Mouse (Mus musculus) CH12.LX (cell line): ENCODE results near the gene Arhgap21. TPM values are rescaled to one million over a fixed set of nuclear protein-coding genes. Genes with fewer than 3 reads are reported as not detected.

Source experiments
- DNase-seq: peaks from one replicate; pipeline ENCODE4 v3.0.0-alpha.2; 2013; ENCODE audit errors: extremely low read depth
- H3K27ac ChIP-seq: 2 replicates; pipeline ENCODE4 v1.5.1; 2012; ENCODE audit warnings: low read depth, mild to moderate bottlenecking, control low read depth, moderate library complexity; ENCODE audit not compliant: insufficient read depth
- H3K27me3 ChIP-seq: replicated peaks from 2 replicates; pipeline ENCODE3; 2012; ENCODE audit warnings: inconsistent platforms
- H3K36me3 ChIP-seq, 2 experiments: replicated peaks in 1 of 2; 2 replicates each; pipeline versions ENCODE3 to v1.6.1; 2012; ENCODE audit warnings: inconsistent platforms in 1 of 2, low read length in 1 of 2, mild to moderate bottlenecking in 1 of 2, mixed read lengths in 1 of 2, moderate library complexity in 1 of 2; ENCODE audit not compliant: control insufficient read depth in 1 of 2, insufficient read depth in 1 of 2
- H3K4me1 ChIP-seq, 2 experiments: 2 replicates each; pipeline ENCODE4 v1.6.1; 2012; ENCODE audit warnings: inconsistent platforms in 1 of 2, moderate library complexity in 1 of 2; ENCODE audit not compliant: insufficient read depth in 2 of 2, control insufficient read depth in 1 of 2
- H3K4me2 ChIP-seq: 2 replicates; pipeline ENCODE4 v1.6.1; 2012; ENCODE audit warnings: low read depth, mild to moderate bottlenecking, control low read depth; ENCODE audit not compliant: poor library complexity, insufficient read depth, severe bottlenecking
- H3K4me3 ChIP-seq, 3 experiments: fragments of 150-350 bp in 1 of 3; sonication (generic) in 1 of 3; replicated peaks in 1 of 3; 2 replicates each; pipeline versions ENCODE3 to v1.5.1; 2011 to 2012; ENCODE audit warnings: low read depth in 2 of 3, low read length in 2 of 3, mild to moderate bottlenecking in 2 of 3, moderate library complexity in 2 of 3, control low read depth in 1 of 3, improper control_type of control experiment in 1 of 3, inconsistent platforms in 1 of 3, mixed read lengths in 1 of 3; ENCODE audit not compliant: poor library complexity in 1 of 3
- H3K79me2 ChIP-seq: replicated peaks from 2 replicates; pipeline ENCODE4 v1.6.1; 2012; ENCODE audit warnings: mild to moderate bottlenecking, moderate library complexity; ENCODE audit not compliant: control insufficient read depth, poor library complexity, insufficient read depth, severe bottlenecking; ENCODE audit errors: extremely low read depth
- H3K9ac ChIP-seq: 2 replicates; pipeline ENCODE4 v1.6.1; 2012; ENCODE audit warnings: low read depth, mild to moderate bottlenecking, control low read depth, moderate library complexity; ENCODE audit not compliant: insufficient read depth
- H3K9me3 ChIP-seq: replicated peaks from 2 replicates; pipeline ENCODE3; 2012; ENCODE audit warnings: low read length, inconsistent platforms, mixed read lengths
- CHD2 ChIP-seq: IDR thresholded peaks from 2 replicates; pipeline ENCODE4 v1.6.1; 2011; ENCODE audit warnings: low read length, improper control_type of control experiment
- CTCF ChIP-seq, 2 experiments: IDR thresholded peaks in 1 of 2; conservative IDR thresholded peaks in 1 of 2; 2 replicates each; pipeline ENCODE4 v1.5.1; 2011 to 2012; ENCODE audit warnings: low read depth in 2 of 2, low read length in 2 of 2, improper control_type of control experiment in 1 of 2, inconsistent platforms in 1 of 2, mild to moderate bottlenecking in 1 of 2, moderate library complexity in 1 of 2
- IRF4 ChIP-seq: IDR thresholded peaks from 2 replicates; pipeline ENCODE4 v1.6.1; 2014; ENCODE audit warnings: low read depth, mild to moderate bottlenecking, inconsistent platforms, low read length, improper control_type of control experiment
- JUN ChIP-seq: IDR thresholded peaks from 2 replicates; pipeline ENCODE4 v1.6.1; 2011; ENCODE audit warnings: low read depth, mild to moderate bottlenecking, low read length, improper control_type of control experiment, moderate library complexity; ENCODE audit not compliant: insufficient read depth
- MAFK ChIP-seq: IDR thresholded peaks from 2 replicates; pipeline ENCODE4 v1.6.1; 2011; ENCODE audit warnings: low read length, improper control_type of control experiment; ENCODE audit not compliant: insufficient replicate concordance
- MAX ChIP-seq: IDR thresholded peaks from 2 replicates; pipeline ENCODE4 v1.6.1; 2011; ENCODE audit warnings: low read length, improper control_type of control experiment
- NRF1 ChIP-seq: IDR thresholded peaks from 2 replicates; pipeline ENCODE4 v1.6.1; 2014; ENCODE audit warnings: low read depth, mild to moderate bottlenecking, inconsistent platforms, low read length, improper control_type of control experiment, moderate library complexity
- POLR2AphosphoS2 ChIP-seq: IDR thresholded peaks from 2 replicates; pipeline ENCODE4 v1.6.1; 2011; ENCODE audit warnings: low read depth, low read length, improper control_type of control experiment
- SIN3A ChIP-seq: IDR thresholded peaks from 2 replicates; pipeline ENCODE4 v1.6.1; 2012; ENCODE audit warnings: low read length, improper control_type of control experiment, inconsistent platforms
- TBP ChIP-seq: conservative IDR thresholded peaks from 2 replicates; pipeline ENCODE4 v1.6.1; 2011; ENCODE audit warnings: low read depth, low read length, improper control_type of control experiment
- UBTF ChIP-seq: IDR thresholded peaks from 2 replicates; pipeline ENCODE4 v1.6.1; 2012; ENCODE audit warnings: low read depth, mild to moderate bottlenecking, inconsistent platforms, low read length, improper control_type of control experiment, moderate library complexity
- USF1 ChIP-seq: IDR thresholded peaks from 2 replicates; pipeline ENCODE4 v1.6.1; 2014; ENCODE audit warnings: low read depth, mild to moderate bottlenecking, inconsistent platforms, low read length, improper control_type of control experiment
- ZNF384 ChIP-seq: IDR thresholded peaks from 2 replicates; pipeline ENCODE4 v1.6.1; 2012; ENCODE audit warnings: low read depth, low read length, improper control_type of control experiment, inconsistent platforms
- dilution Hi-C: fragments of 300-500 bp; cut with MboI; formaldehyde crosslinking; loops from 2 replicates; pipeline ENCODE4 v1.14.3; 2020; ENCODE audit warnings: low sequenced_read_pairs; ENCODE audit not compliant: extremely low pct_unique_long_range_greater_than_20kb, extremely low pct_ligation_motif_present
- in situ Hi-C: fragments of 300-500 bp; cut with MboI; formaldehyde crosslinking; loops from 3 replicates; pipeline ENCODE4 v1.14.3; 2019; ENCODE audit warnings: low sequenced_read_pairs, low pct_ligation_motif_present, low pct_unique_long_range_greater_than_20kb, mixed read lengths
- polyA plus RNA-seq: library from polyadenylated mRNA; unstranded; fragments of >175 nt; gene quantifications from 2 replicates; pipeline ENCODE4 v1.2.1, GENCODE M21; 2012; ENCODE audit warnings: low read depth; ENCODE audit not compliant: insufficient read length
- total RNA-seq, 2 experiments: library from RNA; depleted of rRNA; stranded (reverse); fragments of 300-350 nt in 1 of 2; fragments of >200 nt in 1 of 2; gene quantifications; 2 replicates each; pipeline ENCODE4 v1.2.3; 2012 to 2014

Arhgap21 gene
- total and polyA plus RNA-seq, 3 experiments = 7.6 to 22.7 (median 10.8) TPM

GRCm38 (mm10) chr2:20879877-20880605 lies 88.6 kb downstream of the Arhgap21 start:
- Histone ChIP-seq H3K27me3 (no peaks in the 10 kb centered on the region), H3K36me3 (peaks cover 23 to 55% of the 10 kb centered on the region in 2 experiments), H3K4me1 (no peaks in the 10 kb centered on the region), H3K4me3 (no peak overlapping the region), H3K9ac (no peak overlapping the region), H3K4me2 (no peak overlapping the region), H3K79me2 (no peaks in the 10 kb centered on the region), H3K27ac (no peak overlapping the region), H3K9me3 (no peaks in the 10 kb centered on the region)
- dilution Hi-C loops (no loop called here), in situ Hi-C loops (no loop called here)
- no peak for TF ChIP-seq SIN3A
- TF ChIP-seq JUN = no peak
- TF ChIP-seq TBP = no peak
- TF ChIP-seq MAFK = peak; percentile 74
- TF ChIP-seq IRF4 = no peak
- TF ChIP-seq POLR2AphosphoS2 = no peak
- TF ChIP-seq CTCF (conservative IDR thresholded peaks at IDR 0.05 in 1 of 2, IDR thresholded peaks at IDR 0.05 in 1 of 2; ENCODE audit: low read depth in 2 of 2, low read length in 2 of 2) = 0 out of 4 replicates have a peak, but pooled peaks of 1 of the 2 experiments have one; percentile 5
- TF ChIP-seq UBTF = no peak
- DNase-seq = no peak

GRCm38 (mm10) chr2:20874621-20875020 lies 94.1 kb downstream of the Arhgap21 start:
- DNase-seq = no peak
- no peak overlapping the region for H3K9ac ChIP-seq
- TF ChIP-seq ZNF384 = no peak
- TF ChIP-seq CTCF (conservative IDR thresholded peaks at IDR 0.05 in 1 of 2, IDR thresholded peaks at IDR 0.05 in 1 of 2; ENCODE audit: low read depth in 2 of 2, low read length in 2 of 2) = no peak
- TF ChIP-seq TBP = no peak
- no peak for TF ChIP-seq IRF4
- TF ChIP-seq MAX = no peak
- no peak for TF ChIP-seq USF1
- no peak for TF ChIP-seq CHD2
- TF ChIP-seq NRF1 = no peak
- H3K4me2 ChIP-seq = no peak overlapping the region
- no peaks in the 10 kb centered on the region for H3K79me2 ChIP-seq
- no peak overlapping the region for H3K4me3 ChIP-seq
- no peaks in the 10 kb centered on the region for H3K27me3 ChIP-seq
- no peak overlapping the region for H3K27ac ChIP-seq
- in situ Hi-C loops (loop anchor here (25.0 kb wide), 1 partner anchor 1038 kb away; no protein-coding TSS in a partner anchor), dilution Hi-C loops (no loop called here)
- peaks cover 6 to 44% of the 10 kb centered on the region in 2 experiments for H3K36me3 ChIP-seq
- H3K4me1 ChIP-seq = no peaks in the 10 kb centered on the region
- H3K9me3 ChIP-seq = no peaks in the 10 kb centered on the region
